Mouse (Mus musculus) CH12.LX (cell line): ENCODE data around the gene Ilvbl.

ENCODE experiments used
- CTCF ChIP-seq, 2 experiments: IDR thresholded peaks in 1 of 2; conservative IDR thresholded peaks in 1 of 2; 2 replicates each; pipeline ENCODE4 v1.5.1; 2011 to 2012; ENCODE audit warnings: low read depth in 2 of 2, low read length in 2 of 2, improper control_type of control experiment in 1 of 2, inconsistent platforms in 1 of 2, mild to moderate bottlenecking in 1 of 2, moderate library complexity in 1 of 2
- HCFC1 ChIP-seq: IDR thresholded peaks from 2 replicates; pipeline ENCODE4 v1.6.1; 2012; ENCODE audit warnings: low read depth, mild to moderate bottlenecking, inconsistent platforms, low read length, improper control_type of control experiment
- POLR2A ChIP-seq: IDR thresholded peaks from 2 replicates; pipeline ENCODE4 v1.6.1; 2011; ENCODE audit warnings: low read depth, mild to moderate bottlenecking, improper control_type of control experiment, low read length

GRCm38 (mm10) chr10:78584996-78585395, 10.8 kb downstream of the Ilvbl start:
- TF ChIP-seq POLR2A (no peak), CTCF (conservative IDR thresholded peaks at IDR 0.05 in 1 of 2, IDR thresholded peaks at IDR 0.05 in 1 of 2; ENCODE audit: low read depth in 2 of 2, low read length in 2 of 2) (no peak), HCFC1 (no peak)
